ENCODE assay signal across 8 mouse cellular contexts in the genomic region with DNA sequence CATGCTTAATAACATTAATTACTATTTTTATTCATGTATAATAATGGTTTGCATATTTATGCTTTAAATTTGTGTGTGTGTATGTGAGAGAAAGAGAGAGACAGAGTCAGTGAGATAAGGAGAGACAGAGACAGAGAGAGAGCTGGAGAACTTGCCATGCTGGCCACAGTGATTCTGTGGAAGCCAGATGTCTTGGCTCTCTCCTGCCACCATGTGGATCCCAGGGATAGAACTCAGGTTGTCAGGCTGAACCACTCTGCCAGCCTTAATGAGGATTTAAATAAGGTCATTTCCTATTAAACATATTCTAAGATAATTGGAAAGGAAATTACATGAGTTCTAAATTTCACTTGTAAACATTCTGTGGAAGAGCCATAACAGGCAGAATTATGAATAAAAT.
A peak's percentile ranks its signal among the peaks of the same experiment; 100 is the strongest.
DNase-seq lines count a peak whose midpoint lies in the region; ATAC-seq lines count a peak whose summit lies in the region.

No protein-coding gene starts in this region.

- no peaks in the 10 kb centered on the region for H3K4me1 ChIP-seq in hindbrain, embryonic 14.5 days (replicated peaks; ENCODE audit: control insufficient read depth, insufficient read depth, low read length)
- H3K4me1 ChIP-seq in hindbrain, embryonic 13.5 days (replicated peaks) = no peaks in the 10 kb centered on the region
- no peaks in the 10 kb centered on the region for H3K4me1 ChIP-seq in forebrain, embryonic 13.5 days

- peak; percentile 51 for DNase-seq in hindbrain, embryonic 14.5 days (ENCODE audit: low spot score)
- DNase-seq in 3T3-L1 (ENCODE audit: low read depth, low spot score) = peak; percentile 74
- peak; percentile 33 for DNase-seq in ES-CJ7 (ENCODE audit: low read depth, low spot score)

- no peaks in the 10 kb centered on the region for H3K9me3 ChIP-seq in hindbrain, embryonic 14.5 days (ENCODE audit: control insufficient read depth, low read length)
- H3K9me3 ChIP-seq in hindbrain, embryonic 13.5 days = no peaks in the 10 kb centered on the region
- H3K9me3 ChIP-seq in forebrain, embryonic 13.5 days (replicated peaks) = no peaks in the 10 kb centered on the region

- H3K36me3 ChIP-seq in hindbrain, embryonic 14.5 days (replicated peaks; ENCODE audit: control insufficient read depth, insufficient read depth) = no peaks in the 10 kb centered on the region
- H3K36me3 ChIP-seq in hindbrain, embryonic 13.5 days = no peaks in the 10 kb centered on the region
- H3K36me3 ChIP-seq in forebrain, embryonic 13.5 days (ENCODE audit: poor library complexity, severe bottlenecking) = no peaks in the 10 kb centered on the region

- no peaks in the 10 kb centered on the region for H3K27me3 ChIP-seq in hindbrain, embryonic 14.5 days (ENCODE audit: control insufficient read depth, insufficient read depth, low read length)
- no peaks in the 10 kb centered on the region for H3K27me3 ChIP-seq in hindbrain, embryonic 13.5 days
- H3K27me3 ChIP-seq in forebrain, embryonic 13.5 days = no peaks in the 10 kb centered on the region

- H3K9ac ChIP-seq in hindbrain, embryonic 14.5 days = no peak overlapping the region
- H3K9ac ChIP-seq in hindbrain, embryonic 13.5 days = no peak overlapping the region
- H3K9ac ChIP-seq in forebrain, embryonic 13.5 days = no peak overlapping the region

- H3K27ac ChIP-seq in hindbrain, embryonic 14.5 days = no peak overlapping the region
- H3K27ac ChIP-seq in hindbrain, embryonic 13.5 days = no peak overlapping the region
- H3K27ac ChIP-seq in forebrain, embryonic 13.5 days = no peak overlapping the region

- H3K4me3 ChIP-seq in hindbrain, embryonic 14.5 days (replicated peaks; ENCODE audit: low read length) = no peak overlapping the region
- H3K4me3 ChIP-seq in hindbrain, embryonic 13.5 days = no peak overlapping the region
- no peak overlapping the region for H3K4me3 ChIP-seq in forebrain, embryonic 13.5 days

- no peak overlapping the region for H3K4me2 ChIP-seq in hindbrain, embryonic 14.5 days (replicated peaks)
- H3K4me2 ChIP-seq in hindbrain, embryonic 13.5 days = no peak overlapping the region
- H3K4me2 ChIP-seq in forebrain, embryonic 13.5 days = no peak overlapping the region

- ATAC-seq in hindbrain, embryonic 14.5 days (ENCODE audit: low FRiP score) = peak; percentile 77
- no peak for ATAC-seq in hindbrain, embryonic 13.5 days (ENCODE audit: low FRiP score)
- ATAC-seq in forebrain, embryonic 13.5 days = peak; percentile 72; the same call in 1 of the 2 replicates
- peak; percentile 77 for ATAC-seq in megakaryocyte, adult 5-6 weeks (ENCODE audit: poor library complexity, severe bottlenecking)
- no peak for ATAC-seq in activated CD4-positive, CD25-positive, alpha-beta regulatory T cell, adult 4 months
- no peak for ATAC-seq in erythroid progenitor cell, adult 5-6 weeks (replicated peaks; ENCODE audit: low FRiP score, poor library complexity, severe bottlenecking)

Comparison
In these comparisons a context has a peak if more than half of its experiments do, and no peak if none do; other contexts are left out.
1. ATAC-seq: peak in hindbrain, embryonic 14.5 days (single experiment), forebrain, embryonic 13.5 days (single experiment) and megakaryocyte, adult 5-6 weeks (single experiment); none in hindbrain, embryonic 13.5 days (single experiment), activated CD4-positive, CD25-positive, alpha-beta regulatory T cell, adult 4 months (single experiment) and erythroid progenitor cell, adult 5-6 weeks (single experiment).
2. Peak in every context shown above with its lines, with median percentiles within 50 percentile points of each other: DNase-seq.